Mouse (Mus musculus): ENCODE measurements at regions not wholly inside any gene's neighbourhood (a gene's known extent, or its start where the extent isn't known, plus 50 kb on each side); places are given as distances from the start of the nearest gene placed in this dataset.

- no peak for DNase-seq (ENCODE audit: extremely low spot score in 1 of 2, low spot score in 2 of 2)
- intact Hi-C loops (cut with DNase I) = no loop called here
Measured at GRCm38 (mm10) chr7:124939357-124939756, 505.1 kb upstream of the Kdm8 start.

GRCm38 (mm10) chr7:124941527-124941926, 502.9 kb upstream of the Kdm8 start:
- intact Hi-C loops (cut with DNase I) = no loop called here

GRCm38 (mm10) chr7:124946424-124946823, 498.1 kb upstream of the Kdm8 start:
- intact Hi-C loops (cut with DNase I) = no loop called here
- no peak for DNase-seq (ENCODE audit: extremely low spot score in 1 of 2, low spot score in 2 of 2)

More at GRCm38 (mm10) chr7:124941527-124941926, 502.9 kb upstream of the Kdm8 start:
- no peak for DNase-seq (ENCODE audit: extremely low spot score in 1 of 2, low spot score in 2 of 2)

- intact Hi-C loops (cut with DNase I) = no loop called here
- DNase-seq (ENCODE audit: extremely low spot score in 1 of 2, low spot score in 2 of 2) = no peak
Measured at GRCm38 (mm10) chr7:124957329-124957728, 487.1 kb upstream of the Kdm8 start.

- intact Hi-C loops (cut with DNase I) = no loop called here
- no peak for DNase-seq (ENCODE audit: extremely low spot score in 1 of 2, low spot score in 2 of 2)
Measured at GRCm38 (mm10) chr7:124974870-124975488, 469.5 kb upstream of the Kdm8 start.

- intact Hi-C loops (cut with DNase I) = no loop called here
- no peak for DNase-seq (ENCODE audit: extremely low spot score in 1 of 2, low spot score in 2 of 2)
Measured at GRCm38 (mm10) chr7:124989456-124989855, 455.0 kb upstream of the Kdm8 start.

- DNase-seq (ENCODE audit: extremely low spot score in 1 of 2, low spot score in 2 of 2) = peak in 1 of 2 experiments; percentile 38
- intact Hi-C loops (cut with DNase I) = no loop called here
Measured at GRCm38 (mm10) chr7:124990695-124991094, 453.8 kb upstream of the Kdm8 start.

- intact Hi-C loops (cut with DNase I) = no loop called here
- no peak for DNase-seq (ENCODE audit: extremely low spot score in 1 of 2, low spot score in 2 of 2)
Measured at GRCm38 (mm10) chr7:124996538-124996937, 447.9 kb upstream of the Kdm8 start.

GRCm38 (mm10) chr7:125000669-125001068, 443.8 kb upstream of the Kdm8 start:
- intact Hi-C loops (cut with DNase I) = no loop called here

GRCm38 (mm10) chr7:125005638-125006037, 438.8 kb upstream of the Kdm8 start:
- intact Hi-C loops (cut with DNase I) = no loop called here
- peak; percentile 26 to 36 for DNase-seq (ENCODE audit: extremely low spot score in 1 of 2, low spot score in 2 of 2)

More at GRCm38 (mm10) chr7:125000669-125001068, 443.8 kb upstream of the Kdm8 start:
- no peak for DNase-seq (ENCODE audit: extremely low spot score in 1 of 2, low spot score in 2 of 2)

- DNase-seq (ENCODE audit: extremely low spot score in 1 of 2, low spot score in 2 of 2) = no peak
- intact Hi-C loops (cut with DNase I) = no loop called here
Measured at GRCm38 (mm10) chr7:125019259-125019658, 425.2 kb upstream of the Kdm8 start.

GRCm38 (mm10) chr7:125024944-125025343, 419.5 kb upstream of the Kdm8 start:
- DNase-seq (ENCODE audit: extremely low spot score in 1 of 2, low spot score in 2 of 2) = no peak
- intact Hi-C loops (cut with DNase I) = no loop called here

- DNase-seq (ENCODE audit: extremely low spot score in 1 of 2, low spot score in 2 of 2) = peak in 1 of 2 experiments; percentile 10
- intact Hi-C loops (cut with DNase I) = no loop called here
Measured at GRCm38 (mm10) chr7:125033778-125034177, 410.7 kb upstream of the Kdm8 start.

GRCm38 (mm10) chr7:125034196-125034595, 410.3 kb upstream of the Kdm8 start:
- DNase-seq (ENCODE audit: extremely low spot score in 1 of 2, low spot score in 2 of 2) = no peak
- intact Hi-C loops (cut with DNase I) = no loop called here

GRCm38 (mm10) chr7:125036098-125036991, 408.1 kb upstream of the Kdm8 start:
- no peak for DNase-seq (ENCODE audit: extremely low spot score in 1 of 2, low spot score in 2 of 2)
- intact Hi-C loops (cut with DNase I) = no loop called here

- DNase-seq (ENCODE audit: extremely low spot score in 1 of 2, low spot score in 2 of 2) = no peak
- intact Hi-C loops (cut with DNase I) = no loop called here
Measured at GRCm38 (mm10) chr7:125038840-125039239, 405.6 kb upstream of the Kdm8 start.

- DNase-seq (ENCODE audit: extremely low spot score in 1 of 2, low spot score in 2 of 2) = no peak
Measured at GRCm38 (mm10) chr7:125055951-125056625, 388.4 kb upstream of the Kdm8 start.

GRCm38 (mm10) chr7:125102464-125102863, 342.0 kb upstream of the Kdm8 start:
- peak in 1 of 2 experiments; percentile 21 for DNase-seq (ENCODE audit: extremely low spot score in 1 of 2, low spot score in 2 of 2)
- intact Hi-C loops (cut with DNase I) = no loop called here

More at GRCm38 (mm10) chr7:125055951-125056625, 388.4 kb upstream of the Kdm8 start:
- intact Hi-C loops (cut with DNase I) = no loop called here

GRCm38 (mm10) chr7:125104011-125104410, 340.5 kb upstream of the Kdm8 start:
- intact Hi-C loops (cut with DNase I) = no loop called here
- DNase-seq (ENCODE audit: extremely low spot score in 1 of 2, low spot score in 2 of 2) = no peak
